Mouse (Mus musculus) liver, embryonic 12.5 days (tissue): Measurements from ENCODE around the gene Atp1a2. TPM values are rescaled to one million over a fixed set of nuclear protein-coding genes. Genes with fewer than 3 reads are reported as not detected.
"Not testable (repeated sequence)": the region's sequence is repeated elsewhere in the genome, so short reads cannot be mapped to it uniquely, and the experiment has no call there.

Source experiments
- ATAC-seq: fragments of 200-750 bp; cut with Nextera tagmentation; 2 replicates; pipeline ENCODE4 v1.8.0; 2017; ENCODE audit warnings: moderate number of reproducible peaks, mild to moderate bottlenecking, moderate library complexity
- H3K27ac ChIP-seq: fragments of 300-500 bp; sonication (generic); 2 replicates; pipeline ENCODE4 v1.5.1; 2016; ENCODE audit warnings: mild to moderate bottlenecking
- H3K27me3 ChIP-seq: fragments of 300-500 bp; sonication (generic); replicated peaks from 2 replicates; pipeline ENCODE4 v1.6.1; 2016; ENCODE audit warnings: mild to moderate bottlenecking, moderate library complexity
- H3K36me3 ChIP-seq: fragments of 300-500 bp; sonication (generic); 2 replicates; pipeline ENCODE4 v1.6.1; 2016; ENCODE audit warnings: mild to moderate bottlenecking, moderate library complexity
- H3K4me1 ChIP-seq: fragments of 300-500 bp; sonication (generic); 2 replicates; pipeline ENCODE4 v1.6.1; 2016
- H3K4me2 ChIP-seq: fragments of 300-500 bp; sonication (generic); 2 replicates; pipeline ENCODE4 v1.6.1; 2016; ENCODE audit warnings: mild to moderate bottlenecking, moderate library complexity
- H3K4me3 ChIP-seq: fragments of 300-500 bp; sonication (generic); 2 replicates; pipeline ENCODE4 v1.5.1; 2016; ENCODE audit warnings: mild to moderate bottlenecking, moderate library complexity
- H3K9ac ChIP-seq: fragments of 300-500 bp; sonication (generic); 2 replicates; pipeline ENCODE4 v1.6.1; 2016; ENCODE audit warnings: mild to moderate bottlenecking, moderate library complexity
- H3K9me3 ChIP-seq: fragments of 300-500 bp; sonication (generic); replicated peaks from 2 replicates; pipeline ENCODE4 v1.6.1; 2016; ENCODE audit warnings: mild to moderate bottlenecking, moderate library complexity
- WGBS: fragments of 180-500 bp; shearing (Covaris S2); methylation state at CpG from one replicate; pipeline ENCODE4 v1.1.7; 2016; ENCODE audit not compliant: insufficient replicate concordance; 5-methylcytosine and 5-hydroxymethylcytosine counted together
- polyA plus RNA-seq: library from polyadenylated mRNA; unstranded; fragments of >200 nt; fragmentation: Nextera tagmentation; extraction: Ambion mirVana; gene quantifications from 2 replicates; pipeline ENCODE4 v1.2.1, GENCODE M21; 2016

The Atp1a2 gene
- polyA plus RNA-seq, 1 experiment from 2014 or later = 0.24 TPM

GRCm38 (mm10) chr1:172278328-172278727 lies 19.5 kb downstream of the Atp1a2 start:
- 84% methylated on average over 13 of the region's 13 CpGs for WGBS
- Histone ChIP-seq H3K36me3 (no peaks in the 10 kb centered on the region), H3K9ac (no peak overlapping the region), H3K4me1 (no peaks in the 10 kb centered on the region), H3K4me2 (no peak overlapping the region), H3K4me3 (no peak overlapping the region), H3K27me3 (0 out of 2 replicates have a peak, but pooled peaks cover 2% of the 10 kb centered on the region), H3K9me3 (no peaks in the 10 kb centered on the region), H3K27ac (no peak overlapping the region)
- no peak for ATAC-seq

- Histone ChIP-seq H3K9me3 (no peaks in the 10 kb centered on the region), H3K4me3 (no peak overlapping the region), H3K36me3 (no peaks in the 10 kb centered on the region), H3K27me3 (0 out of 2 replicates have a peak, but pooled peaks cover 2% of the 10 kb centered on the region), H3K4me2 (no peak overlapping the region), H3K4me1 (no peaks in the 10 kb centered on the region), H3K9ac (no peak overlapping the region), H3K27ac (no peak overlapping the region)
- ATAC-seq = no peak
- 17% methylated on average over 3 of the region's 3 CpGs for WGBS
Observed at GRCm38 (mm10) chr1:172277172-172277571, 20.7 kb downstream of the Atp1a2 start.

GRCm38 (mm10) chr1:172274547-172274946 lies 23.3 kb downstream of the Atp1a2 start:
- no peak for ATAC-seq
- no peak overlapping the region for H3K4me2 ChIP-seq
- H3K27ac ChIP-seq = no peak overlapping the region
- H3K4me3 ChIP-seq = no peak overlapping the region
- no peaks in the 10 kb centered on the region for H3K9me3 ChIP-seq
- no peaks in the 10 kb centered on the region for H3K27me3 ChIP-seq
- 72% methylated on average over 5 of the region's 5 CpGs for WGBS
- H3K9ac ChIP-seq = no peak overlapping the region
- no peaks in the 10 kb centered on the region for H3K4me1 ChIP-seq
- no peaks in the 10 kb centered on the region for H3K36me3 ChIP-seq

GRCm38 (mm10) chr1:172274116-172274515 lies 23.7 kb downstream of the Atp1a2 start:
- H3K4me1 ChIP-seq = no peaks in the 10 kb centered on the region
- H3K4me2 ChIP-seq = no peak overlapping the region
- no peaks in the 10 kb centered on the region for H3K9me3 ChIP-seq
- H3K4me3 ChIP-seq = no peak overlapping the region
- H3K9ac ChIP-seq = no peak overlapping the region
- ATAC-seq = no peak
- no peak overlapping the region for H3K27ac ChIP-seq
- H3K36me3 ChIP-seq = no peaks in the 10 kb centered on the region
- 61% methylated on average over 5 of the region's 5 CpGs for WGBS
- no peaks in the 10 kb centered on the region for H3K27me3 ChIP-seq

- Histone ChIP-seq H3K9me3 (no peaks in the 10 kb centered on the region), H3K27ac (no peak overlapping the region), H3K27me3 (no peaks in the 10 kb centered on the region), H3K4me1 (no peaks in the 10 kb centered on the region), H3K4me3 (no peak overlapping the region), H3K9ac (no peak overlapping the region), H3K36me3 (no peaks in the 10 kb centered on the region), H3K4me2 (no peak overlapping the region)
- 67% methylated on average over 6 of the region's 6 CpGs for WGBS
- no peak for ATAC-seq
Observed at GRCm38 (mm10) chr1:172273386-172273785, 24.5 kb downstream of the Atp1a2 start.

- WGBS = 74% methylated on average over 10 of the region's 10 CpGs
- Histone ChIP-seq H3K4me1 (no peaks in the 10 kb centered on the region), H3K4me3 (no peak overlapping the region), H3K27me3 (no peaks in the 10 kb centered on the region), H3K9me3 (no peaks in the 10 kb centered on the region), H3K9ac (no peak overlapping the region), H3K27ac (no peak overlapping the region), H3K4me2 (no peak overlapping the region), H3K36me3 (no peaks in the 10 kb centered on the region)
- ATAC-seq = no peak
Observed at GRCm38 (mm10) chr1:172271765-172272164, 26.1 kb downstream of the Atp1a2 start.

GRCm38 (mm10) chr1:172271208-172271607 lies 26.7 kb downstream of the Atp1a2 start:
- no peak overlapping the region for H3K9ac ChIP-seq
- no peak overlapping the region for H3K4me3 ChIP-seq
- no peaks in the 10 kb centered on the region for H3K9me3 ChIP-seq
- WGBS = 85% methylated on average over 3 of the region's 3 CpGs
- H3K27ac ChIP-seq = no peak overlapping the region
- H3K36me3 ChIP-seq = no peaks in the 10 kb centered on the region
- no peak overlapping the region for H3K4me2 ChIP-seq
- H3K27me3 ChIP-seq = no peaks in the 10 kb centered on the region
- ATAC-seq = no peak
- no peaks in the 10 kb centered on the region for H3K4me1 ChIP-seq

- Histone ChIP-seq H3K27ac (no peak within 1 kb of the TSS), H3K4me3 (no peak within 1 kb of the TSS), H3K9me3 (no peaks in the 10 kb centered on the region), H3K36me3 (no peaks in the 10 kb centered on the region), H3K9ac (no peak within 1 kb of the TSS), H3K27me3 (no peaks in the 10 kb centered on the region), H3K4me1 (no peaks in the 10 kb centered on the region), H3K4me2 (no peak within 1 kb of the TSS)
- ATAC-seq = no peak
- 69% methylated on average over 8 of the region's 8 CpGs for WGBS
Observed at GRCm38 (mm10) chr1:172261477-172262078, 36.3 kb downstream of the Atp1a2 start, which contains the start of gene Igsf8. TSS of gene Igsf8 (plus strand) at chr1:172261641.

- Histone ChIP-seq H3K36me3 (no peaks in the 10 kb centered on the region), H3K4me3 (no peak within 1 kb of the TSS), H3K4me1 (no peaks in the 10 kb centered on the region), H3K27ac (no peak within 1 kb of the TSS), H3K9ac (no peak within 1 kb of the TSS), H3K4me2 (no peak within 1 kb of the TSS), H3K9me3 (no peaks in the 10 kb centered on the region), H3K27me3 (no peaks in the 10 kb centered on the region; the same call in 1 of the 2 replicates)
- ATAC-seq = no peak
- 71% methylated on average over 6 of the region's 6 CpGs for WGBS
Observed at GRCm38 (mm10) chr1:172258314-172258713, 39.5 kb downstream of the Atp1a2 start, which contains the start of gene Atp1a4. TSS of gene Atp1a4 (minus strand) at chr1:172258414.

GRCm38 (mm10) chr1:172247679-172248078 lies 50.2 kb downstream of the Atp1a2 start:
- Histone ChIP-seq H3K4me3 (no peak overlapping the region), H3K27ac (no peak overlapping the region), H3K4me1 (no peaks in the 10 kb centered on the region), H3K9ac (no peak overlapping the region), H3K36me3 (no peaks in the 10 kb centered on the region), H3K4me2 (no peak overlapping the region), H3K27me3 (peaks cover 44% of the 10 kb centered on the region), H3K9me3 (no peaks in the 10 kb centered on the region)
- no peak for ATAC-seq
- WGBS = 36% methylated on average over 2 of the region's 2 CpGs

GRCm38 (mm10) chr1:172247216-172247615 lies 50.6 kb downstream of the Atp1a2 start:
- no peaks in the 10 kb centered on the region for H3K36me3 ChIP-seq
- 64% methylated on average over 4 of the region's 4 CpGs for WGBS
- no peak for ATAC-seq

GRCm38 (mm10) chr1:172244645-172245044 lies 53.2 kb downstream of the Atp1a2 start:
- not testable (repeated sequence) for H3K9ac ChIP-seq, ATAC-seq, H3K27ac ChIP-seq, H3K9me3 ChIP-seq, H3K4me1 ChIP-seq, H3K36me3 ChIP-seq
- H3K27me3 ChIP-seq = peaks cover 50% of the 10 kb centered on the region
- peak overlapping the region; percentile 34 for H3K4me2 ChIP-seq
- H3K4me3 ChIP-seq = 0 out of 2 replicates have a peak overlapping the region, but pooled peaks have one; percentile 4
- 20% methylated on average over 23 of the region's 23 CpGs for WGBS

More at GRCm38 (mm10) chr1:172247216-172247615, 50.6 kb downstream of the Atp1a2 start:
- no peak overlapping the region for H3K27ac ChIP-seq
- H3K4me1 ChIP-seq = no peaks in the 10 kb centered on the region
- no peak overlapping the region for H3K4me3 ChIP-seq
- no peak overlapping the region for H3K9ac ChIP-seq
- peaks cover 49% of the 10 kb centered on the region for H3K27me3 ChIP-seq
- H3K9me3 ChIP-seq = no peaks in the 10 kb centered on the region
- H3K4me2 ChIP-seq = no peak overlapping the region
